Mouse (Mus musculus) stomach, postnatal 0 days (tissue): ENCODE data around the gene Midn. TPM values are rescaled to one million over a fixed set of nuclear protein-coding genes. Genes with fewer than 3 reads are reported as not detected.

Experiments used
- ATAC-seq: fragments of 200-750 bp; cut with Nextera tagmentation; 2 replicates; pipeline ENCODE4 v1.8.0; 2017; ENCODE audit not compliant: low FRiP score, low TSS enrichment
- DNase-seq: peaks from one replicate; pipeline ENCODE4 v3.0.0-alpha.2; 2016; ENCODE audit warnings: low spot score
- H3K27ac ChIP-seq: fragments of 300-500 bp; sonication (generic); replicated peaks from 2 replicates; pipeline ENCODE4 v1.5.1; 2014; ENCODE audit warnings: mild to moderate bottlenecking, control low read depth
- H3K27me3 ChIP-seq: fragments of 300-500 bp; sonication (generic); 2 replicates; pipeline ENCODE4 v1.6.1; 2014; ENCODE audit warnings: low read length; ENCODE audit not compliant: control insufficient read depth, insufficient read depth
- H3K36me3 ChIP-seq: fragments of 300-500 bp; sonication (generic); 2 replicates; pipeline ENCODE4 v1.6.1; 2014; ENCODE audit warnings: low read length, mixed read lengths; ENCODE audit not compliant: control insufficient read depth, insufficient read depth
- H3K4me1 ChIP-seq: fragments of 300-500 bp; sonication (generic); replicated peaks from 2 replicates; pipeline ENCODE4 v1.6.1; 2014; ENCODE audit warnings: antibody characterized with exemption; ENCODE audit not compliant: control insufficient read depth, insufficient read depth
- H3K4me2 ChIP-seq: fragments of 300-500 bp; sonication (generic); replicated peaks from 2 replicates; pipeline ENCODE4 v1.6.1; 2014; ENCODE audit warnings: low read depth, mild to moderate bottlenecking, control low read depth, moderate library complexity
- H3K4me3 ChIP-seq: fragments of 300-500 bp; sonication (generic); 2 replicates; pipeline ENCODE4 v1.5.1; 2014; ENCODE audit warnings: low read depth, low read length, control low read depth
- H3K9ac ChIP-seq: fragments of 300-500 bp; sonication (generic); 2 replicates; pipeline ENCODE4 v1.6.1; 2014; ENCODE audit warnings: mild to moderate bottlenecking, low read length, control low read depth, mixed read lengths
- H3K9me3 ChIP-seq: fragments of 300-500 bp; sonication (generic); 2 replicates; pipeline ENCODE4 v1.6.1; 2016; ENCODE audit warnings: low read length; ENCODE audit not compliant: control insufficient read depth
- CTCF ChIP-seq: IDR thresholded peaks from 2 replicates; pipeline ENCODE4 v1.5.1; 2016; ENCODE audit warnings: antibody characterized with exemption, low read depth, mild to moderate bottlenecking, moderate library complexity
- EP300 ChIP-seq: optimal IDR thresholded peaks from 2 replicates; pipeline ENCODE3; 2016; ENCODE audit warnings: antibody characterized with exemption
- WGBS: fragments of 180-500 bp; shearing (Covaris S2); extraction: QIAGEN DNeasy Blood & Tissue Kit; methylation state at CpG from one replicate; pipeline ENCODE4 v1.1.7; 2014; 5-methylcytosine and 5-hydroxymethylcytosine counted together
- polyA plus RNA-seq: library from polyadenylated mRNA; unstranded; fragments of >200 nt; fragmentation: Nextera tagmentation; extraction: Ambion mirVana; gene quantifications from 2 replicates; pipeline ENCODE4 v1.2.1, GENCODE M21; 2015

Gene Midn
- polyA plus RNA-seq, 1 experiment from 2014 or later: 9.6 TPM

- TF ChIP-seq CTCF: peak; percentile 93
- TF ChIP-seq EP300: no peak
- H3K9me3 ChIP-seq: no peaks in the 10 kb centered on the region
- WGBS: 46% methylated on average over 3 of the region's 3 CpGs
- no peak overlapping the region for H3K9ac ChIP-seq
- no peaks in the 10 kb centered on the region for H3K27me3 ChIP-seq
- DNase-seq (peak; percentile 82), ATAC-seq (peak; percentile 85)
- no peaks in the 10 kb centered on the region for H3K36me3 ChIP-seq
- no peak overlapping the region for H3K27ac ChIP-seq
- H3K4me2 ChIP-seq: no peak overlapping the region
- H3K4me3 ChIP-seq: no peak overlapping the region
- no peaks in the 10 kb centered on the region for H3K4me1 ChIP-seq
Measured at GRCm38 (mm10) chr10:80199440-80200008, 51.5 kb downstream of the Midn start.

- WGBS: 76% methylated on average over 6 of the region's 6 CpGs
- H3K4me3 ChIP-seq: no peak overlapping the region
- no peak overlapping the region for H3K27ac ChIP-seq
- no peak for ATAC-seq
- no peak overlapping the region for H3K9ac ChIP-seq
- H3K36me3 ChIP-seq: no peaks in the 10 kb centered on the region
- no peaks in the 10 kb centered on the region for H3K4me1 ChIP-seq
- no peaks in the 10 kb centered on the region for H3K27me3 ChIP-seq
- H3K4me2 ChIP-seq: no peak overlapping the region
- DNase-seq: no peak
- TF ChIP-seq CTCF (no peak), EP300 (no peak)
- no peaks in the 10 kb centered on the region for H3K9me3 ChIP-seq
Measured at GRCm38 (mm10) chr10:80200485-80200884, 52.4 kb downstream of the Midn start.

DNA sequence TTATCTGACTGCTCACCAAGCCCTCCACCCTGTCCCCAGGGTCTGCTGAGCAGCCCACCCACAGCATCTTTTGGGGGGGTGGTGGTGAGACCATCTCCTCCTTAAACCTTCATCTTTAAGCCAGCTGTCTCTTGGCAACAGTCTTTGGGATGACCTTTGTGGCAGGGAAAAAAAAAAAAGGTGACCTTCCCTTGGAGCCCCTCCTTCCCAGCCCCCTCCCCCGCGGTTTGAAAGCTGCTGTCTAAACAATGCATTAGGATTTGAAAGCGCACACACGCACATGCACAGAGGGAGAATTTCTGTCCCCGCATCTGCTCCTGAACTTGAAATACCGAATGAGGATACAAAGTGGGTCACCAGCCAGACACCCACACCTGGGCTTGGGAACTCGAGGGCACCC, 56.0 kb downstream of the Midn start:
- TF ChIP-seq EP300 (no peak), CTCF (no peak)
- Histone ChIP-seq H3K9ac (no peak overlapping the region), H3K4me3 (no peak overlapping the region), H3K9me3 (no peaks in the 10 kb centered on the region), H3K4me2 (no peak overlapping the region), H3K4me1 (no peaks in the 10 kb centered on the region), H3K36me3 (no peaks in the 10 kb centered on the region), H3K27ac (no peak overlapping the region), H3K27me3 (no peaks in the 10 kb centered on the region)
- no peak for DNase-seq
- WGBS: 22% methylated on average over 7 of the region's 7 CpGs
- ATAC-seq: no peak

GRCm38 (mm10) chr10:80207201-80207600, 59.1 kb downstream of the Midn start:
- no peak for ATAC-seq
- Histone ChIP-seq H3K4me3 (no peak overlapping the region), H3K36me3 (no peaks in the 10 kb centered on the region), H3K4me2 (no peak overlapping the region), H3K27me3 (no peaks in the 10 kb centered on the region), H3K9me3 (no peaks in the 10 kb centered on the region), H3K27ac (no peak overlapping the region), H3K4me1 (no peaks in the 10 kb centered on the region), H3K9ac (no peak overlapping the region)
- DNase-seq: no peak
- TF ChIP-seq EP300 (no peak), CTCF (no peak)
- WGBS: 67% methylated on average over 1 of the region's 1 CpGs

DNA sequence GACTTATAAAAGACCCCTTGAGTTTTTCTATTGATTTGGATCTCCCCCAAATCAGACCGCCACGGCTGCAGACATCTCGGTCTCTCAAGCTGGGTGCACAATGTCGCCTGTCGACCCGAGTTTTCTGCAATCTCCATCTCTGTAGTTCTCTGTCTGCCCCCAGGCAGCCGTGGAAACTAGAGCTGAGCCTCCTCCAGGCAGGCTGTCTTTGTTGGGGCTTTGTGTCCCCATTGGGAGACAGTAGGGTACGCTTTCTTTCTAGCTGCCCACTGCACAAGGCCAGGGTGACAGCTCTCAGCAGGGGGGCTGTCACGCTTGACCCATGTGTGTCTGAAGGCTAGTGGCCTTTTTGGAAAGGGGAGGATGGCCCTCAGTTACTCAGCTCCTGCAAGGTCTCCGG, 59.6 kb downstream of the Midn start:
- no peaks in the 10 kb centered on the region for H3K27me3 ChIP-seq
- no peak overlapping the region for H3K9ac ChIP-seq
- H3K36me3 ChIP-seq: no peaks in the 10 kb centered on the region
- H3K9me3 ChIP-seq: no peaks in the 10 kb centered on the region
- H3K4me3 ChIP-seq: no peak overlapping the region
- 82% methylated on average over 10 of the region's 10 CpGs for WGBS
- no peak overlapping the region for H3K27ac ChIP-seq
- ATAC-seq: no peak
- TF ChIP-seq CTCF: no peak
- no peak for TF ChIP-seq EP300
- DNase-seq: no peak
- no peaks in the 10 kb centered on the region for H3K4me1 ChIP-seq
- no peak overlapping the region for H3K4me2 ChIP-seq

Other genes with a start within 250 kb of the Midn start
- gene Med16, start 239.3 kb upstream of the Midn start, polyA plus RNA-seq: 25.6 and 29.7 TPM in 2 replicates
- gene Gm26602, start 237.4 kb upstream of the Midn start, polyA plus RNA-seq: 8.9 and 18.0 TPM in 2 replicates
- gene Kiss1r, start 231.3 kb upstream of the Midn start, polyA plus RNA-seq: 0.79 and 0.99 TPM in 2 replicates
- 160 and 174 TPM in 2 replicates for gene R3hdm4, start 227.1 kb upstream of the Midn start, polyA plus RNA-seq
- gene Arid3a, start 221.2 kb upstream of the Midn start, polyA plus RNA-seq: 3.2 and 3.5 TPM in 2 replicates
- gene Wdr18, start 188.1 kb upstream of the Midn start, polyA plus RNA-seq: 46.9 and 50.3 TPM in 2 replicates
- 0.17 and 0.18 TPM in 2 replicates for gene Grin3b, start 177.6 kb upstream of the Midn start, polyA plus RNA-seq
- 18.5 and 19.1 TPM in 2 replicates for gene Tmem259, start 163.9 kb upstream of the Midn start, polyA plus RNA-seq
- gene Cnn2, start 159.7 kb upstream of the Midn start, polyA plus RNA-seq: 236 and 245 TPM in 2 replicates
- gene Abca7, start 151.8 kb upstream of the Midn start, polyA plus RNA-seq: 2.6 and 3.2 TPM in 2 replicates
- 2.0 TPM in 2 replicates for gene Arhgap45, start 131.6 kb upstream of the Midn start, polyA plus RNA-seq
- 121 and 122 TPM in 2 replicates for gene Polr2e, start 108.5 kb upstream of the Midn start, polyA plus RNA-seq
- gene Gpx4, start 101.1 kb upstream of the Midn start, polyA plus RNA-seq: 435 and 445 TPM in 2 replicates
- 10.7 and 11.0 TPM in 2 replicates for gene Sbno2, start 42.7 kb upstream of the Midn start, polyA plus RNA-seq
- 10.3 and 11.2 TPM in 2 replicates for gene Stk11, start 32.5 kb upstream of the Midn start, polyA plus RNA-seq
- gene Atp5d, start 9.6 kb upstream of the Midn start, polyA plus RNA-seq: 679 and 705 TPM in 2 replicates
- gene Cbarp, start 7.4 kb upstream of the Midn start, polyA plus RNA-seq: 4.2 and 4.3 TPM in 2 replicates
- 237 and 244 TPM in 2 replicates for gene Cirbp, start 17.7 kb downstream of the Midn start, polyA plus RNA-seq
- gene 1600002K03Rik, start 24.7 kb downstream of the Midn start, polyA plus RNA-seq: 13.9 and 14.1 TPM in 2 replicates
- gene Efna2, start 31.2 kb downstream of the Midn start, polyA plus RNA-seq: 6.5 and 7.2 TPM in 2 replicates
- gene Mum1, start 78.2 kb downstream of the Midn start, polyA plus RNA-seq: 23.1 and 23.9 TPM in 2 replicates
- 400 and 403 TPM in 2 replicates for gene Ndufs7, start 100.8 kb downstream of the Midn start, polyA plus RNA-seq
- gene Gamt, start 112.7 kb downstream of the Midn start, polyA plus RNA-seq: 16.3 and 17.4 TPM in 2 replicates
- gene Dazap1, start 113.2 kb downstream of the Midn start, polyA plus RNA-seq: 27.4 and 28.4 TPM in 2 replicates
- 766 and 821 TPM in 2 replicates for gene Rps15, start 144.2 kb downstream of the Midn start, polyA plus RNA-seq
- gene Apc2, start 147.7 kb downstream of the Midn start, polyA plus RNA-seq: 1.2 and 1.3 TPM in 2 replicates
- gene 2310011J03Rik, start 172.3 kb downstream of the Midn start, polyA plus RNA-seq: 50.3 and 51.2 TPM in 2 replicates
- 2.2 and 2.3 TPM in 2 replicates for gene Pcsk4, start 181.2 kb downstream of the Midn start, polyA plus RNA-seq
- gene Reep6, start 181.7 kb downstream of the Midn start, polyA plus RNA-seq: 13.5 and 17.6 TPM in 2 replicates
- 12.2 and 12.8 TPM in 2 replicates for gene Adamtsl5, start 200.1 kb downstream of the Midn start, polyA plus RNA-seq
- 0.07 TPM in 2 replicates for gene Plk5, start 208.2 kb downstream of the Midn start, polyA plus RNA-seq
- gene Mex3d, start 239.4 kb downstream of the Midn start, polyA plus RNA-seq: 4.1 and 4.5 TPM in 2 replicates